Mouse (Mus musculus) heart, adult 2 months (tissue): ENCODE results near the gene Syt6.

Experiments used
- CTCF ChIP-seq: fragments of 200-600 bp; IDR thresholded peaks from 2 replicates; pipeline ENCODE4 v1.8.1; 2022; ENCODE audit warnings: antibody characterized with exemption, mild to moderate bottlenecking, moderate library complexity
- EP300 ChIP-seq: fragments of 200-500 bp; IDR thresholded peaks from 2 replicates; pipeline ENCODE4 v1.6.1; 2011; ENCODE audit warnings: low read depth, low read length, control low read depth; ENCODE audit not compliant: insufficient read depth

DNA sequence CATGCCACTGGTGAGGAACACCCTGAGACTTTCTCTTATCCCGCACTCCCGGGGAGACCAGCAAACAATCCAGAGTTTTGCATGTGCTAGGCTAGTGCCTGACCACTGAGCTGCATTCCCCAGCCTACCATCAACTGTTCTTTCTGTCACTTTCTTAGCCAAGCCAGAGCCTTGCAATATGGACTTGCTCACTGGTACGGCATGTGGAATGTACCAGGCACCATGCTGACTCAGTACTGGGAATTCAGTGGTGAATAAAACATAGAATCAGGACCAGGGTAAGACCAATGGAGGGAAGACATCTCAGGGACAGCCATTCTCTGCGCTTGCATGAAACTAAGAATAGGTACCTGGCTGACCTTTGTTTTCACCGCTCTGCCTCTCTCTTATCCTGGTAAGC lies 35.2 kb downstream of the Syt6 start:
- TF ChIP-seq CTCF (no peak), EP300 (no peak)
